Mouse (Mus musculus) stomach, postnatal 0 days (tissue): Measurements from ENCODE around the gene Arhgap9.

Source experiments
- CTCF ChIP-seq: IDR thresholded peaks from 2 replicates; pipeline ENCODE4 v1.5.1; 2016; ENCODE audit warnings: antibody characterized with exemption, low read depth, mild to moderate bottlenecking, moderate library complexity
- EP300 ChIP-seq: optimal IDR thresholded peaks from 2 replicates; pipeline ENCODE3; 2016; ENCODE audit warnings: antibody characterized with exemption

- TF ChIP-seq EP300 (no peak), CTCF (no peak)
Observed at GRCm38 (mm10) chr10:127294895-127295510, 26.8 kb upstream of the Arhgap9 start.
